Mouse (Mus musculus) adrenal gland, adult (tissue): ENCODE measurements around the gene Gm13090.

ENCODE experiments used
- DNase-seq, 2 experiments: peaks; one replicate each; pipeline ENCODE4 v3.0.0; 2022 to 2023; ENCODE audit warnings: low spot score in 1 of 2; ENCODE audit not compliant: inconsistent age in 2 of 2

The Gm13090 gene

DNA sequence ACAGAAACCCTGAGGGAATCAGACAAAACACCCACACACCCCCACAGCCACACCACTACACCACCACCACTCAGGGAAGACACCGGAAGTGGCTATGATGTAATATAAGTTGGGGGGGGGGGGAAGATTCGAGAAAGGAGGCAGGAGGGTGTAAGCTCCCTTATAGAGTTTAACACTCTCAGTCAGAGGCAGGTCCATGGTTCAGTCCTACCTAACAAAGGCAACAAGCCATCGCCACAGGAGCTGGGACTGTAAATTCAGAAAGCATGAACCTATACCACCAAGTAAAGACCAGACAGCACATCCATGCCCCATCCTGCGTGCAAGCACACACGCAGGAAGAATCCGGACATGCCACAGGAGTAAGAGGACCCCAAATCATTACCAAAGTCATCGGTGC lies at the start of gene Gm13090:
Gm13090 (plus strand) TSS at position 301 of the 400 bp plus-strand sequence.
- DNase-seq, result no peak

DNA sequence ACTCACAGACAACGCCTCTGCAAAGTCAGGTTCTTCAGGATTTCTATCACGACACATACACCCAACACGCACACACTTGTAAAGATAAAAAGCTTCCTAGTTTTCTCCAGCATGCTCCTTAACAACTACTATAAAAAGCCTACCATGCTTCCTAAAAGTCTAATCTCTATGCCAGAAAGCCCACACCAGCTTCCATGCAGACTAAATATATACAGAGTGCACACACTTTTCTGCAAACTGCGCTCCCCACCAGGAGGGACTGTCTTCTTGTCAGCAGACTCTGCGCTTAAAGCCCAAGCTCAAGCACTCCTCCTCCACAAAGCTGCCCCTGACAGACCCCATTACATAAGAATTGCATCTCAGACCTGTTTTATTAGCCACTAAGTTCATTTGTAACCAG lies 47.9 kb upstream of the Gm13090 start:
- no peak for DNase-seq

DNA sequence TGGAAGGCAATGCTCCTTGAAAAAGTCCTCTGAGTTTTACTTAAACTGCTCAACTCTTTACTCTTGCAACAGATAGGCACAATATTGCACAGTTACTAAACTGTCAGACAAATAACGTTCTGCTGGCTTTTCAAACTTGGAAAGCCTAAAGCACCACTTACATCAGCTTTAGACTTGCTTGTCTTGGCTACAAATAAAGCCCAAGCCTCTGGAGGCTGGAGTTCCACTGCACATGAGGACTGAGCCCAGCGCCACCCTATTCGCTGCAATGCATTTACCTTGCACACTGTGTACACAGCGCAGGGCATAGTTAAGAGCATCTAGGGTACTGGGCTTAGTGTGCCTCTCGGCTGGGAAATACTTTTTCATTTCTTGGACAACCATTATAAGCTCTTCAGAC lies 46.1 kb upstream of the Gm13090 start:
- peak; percentile 31 to 71 for DNase-seq

DNA sequence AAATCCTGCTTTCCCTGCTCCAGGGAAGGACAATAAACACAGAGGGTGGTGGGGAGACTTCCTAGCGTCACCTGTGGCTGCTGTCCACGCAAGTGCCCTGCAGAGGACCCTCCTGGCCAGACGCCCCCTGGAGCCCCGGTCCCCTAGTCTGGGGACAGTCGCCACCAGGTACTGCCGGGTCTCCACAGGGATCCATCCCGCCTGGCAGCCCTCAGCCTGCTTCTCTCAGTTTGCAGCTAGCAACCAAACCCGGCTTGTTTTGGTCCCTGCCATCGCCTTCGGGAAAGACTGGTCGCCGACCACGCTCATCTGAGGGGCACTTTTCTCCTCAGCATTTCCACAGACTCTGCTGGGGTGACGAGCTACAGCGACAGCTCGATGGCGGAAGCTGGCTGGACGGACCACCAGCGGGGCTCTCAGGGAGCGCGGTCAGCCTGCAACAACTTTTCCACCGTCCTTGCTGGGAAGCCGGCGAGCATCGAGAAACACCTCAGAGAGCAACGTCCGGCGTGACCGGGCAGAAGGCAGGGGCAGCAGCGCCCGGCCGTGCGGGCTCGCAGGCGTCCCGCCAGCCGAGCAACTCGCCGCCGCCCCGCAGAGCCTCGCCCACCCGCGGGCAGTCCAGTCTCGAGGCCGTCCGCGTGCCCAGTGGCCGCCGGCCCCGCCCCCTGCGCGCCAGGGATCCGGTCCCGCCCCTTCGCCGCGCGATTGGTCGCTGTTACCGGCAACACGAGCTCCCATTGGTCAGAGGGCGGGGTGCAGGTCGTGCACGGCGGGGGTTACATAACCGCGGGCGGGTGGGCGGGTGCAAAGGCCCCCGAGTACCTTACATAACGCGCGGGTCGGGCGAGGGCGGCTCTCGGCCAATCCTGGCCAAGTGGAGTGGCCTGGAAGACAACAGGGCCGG lies 45.1 kb upstream of the Gm13090 start, which contains the start of gene Per3:
Per3 (minus strand) TSS at position 629 of the 907 bp plus-strand sequence.
- peak; percentile 99 for DNase-seq

DNA sequence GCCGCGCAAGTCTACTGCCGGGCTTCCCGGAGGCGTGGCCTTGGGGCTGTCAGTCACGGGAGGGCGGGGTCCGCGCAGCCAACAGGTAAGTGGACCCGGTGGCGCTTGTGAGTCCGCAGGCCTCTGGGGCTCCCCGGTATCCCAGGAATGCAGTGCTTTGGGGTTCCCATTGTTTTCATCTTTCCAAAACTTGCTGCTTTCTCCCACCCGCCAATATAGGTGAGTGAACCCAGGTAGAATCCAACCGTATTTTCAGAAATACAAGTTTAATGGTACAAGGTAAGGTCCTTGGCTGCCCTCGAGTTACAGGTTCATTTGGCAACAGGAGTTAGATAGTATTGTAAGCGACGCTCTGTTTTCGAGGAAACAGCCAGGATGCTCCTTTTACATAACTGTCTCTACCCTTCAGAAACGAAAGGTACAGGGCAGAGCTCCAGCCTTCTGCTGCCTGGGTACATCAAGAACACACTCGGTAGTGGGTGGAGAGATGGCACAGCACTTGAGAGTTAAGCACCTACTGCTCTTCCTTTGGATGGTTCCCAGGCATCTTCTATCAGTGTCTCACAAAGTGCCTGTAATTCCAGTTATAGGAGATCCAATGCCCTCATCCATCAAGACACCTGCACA lies 44.3 kb upstream of the Gm13090 start:
- DNase-seq, result no peak

DNA sequence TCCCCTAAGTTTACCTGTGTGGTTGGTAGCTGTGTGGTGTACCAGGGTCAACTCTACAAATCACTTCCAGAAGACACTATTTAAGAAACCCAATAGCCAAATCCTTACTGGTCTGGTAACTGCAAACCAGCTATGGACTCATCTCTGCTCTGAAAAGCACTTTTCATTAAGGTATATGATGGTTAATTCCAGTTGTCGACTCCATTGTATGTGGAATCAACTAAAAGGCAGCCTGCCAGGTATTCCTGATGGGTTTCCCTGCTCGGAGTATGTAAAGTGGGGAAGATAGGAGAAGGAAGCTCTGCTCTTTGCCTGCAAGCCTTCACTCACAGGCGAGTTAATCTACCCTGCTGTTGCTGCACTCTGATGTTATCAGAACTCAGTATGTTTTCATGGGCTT lies 42.8 kb upstream of the Gm13090 start:
- DNase-seq, result peak in 1 of 2 experiments; percentile 22

DNA sequence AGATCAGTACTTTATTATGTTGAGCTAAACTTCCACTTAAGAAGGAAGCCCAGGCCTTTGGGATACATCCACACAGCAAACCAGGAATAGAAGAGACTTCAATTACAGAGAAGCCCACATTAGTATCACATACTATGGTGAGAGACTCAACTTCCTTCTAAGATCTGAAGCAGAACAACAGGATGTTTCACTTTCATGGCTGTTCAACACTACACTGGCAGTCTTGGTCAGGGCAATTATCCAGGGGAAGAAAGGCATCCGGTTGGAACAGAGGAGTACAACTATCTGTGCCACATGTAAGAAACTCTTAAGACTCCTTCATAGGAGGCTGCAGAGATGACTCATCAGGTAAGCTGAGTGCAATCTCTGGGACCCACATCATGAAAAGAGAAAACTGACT lies 38.2 kb upstream of the Gm13090 start:
- peak in 1 of 2 experiments; percentile 19 for DNase-seq

DNA sequence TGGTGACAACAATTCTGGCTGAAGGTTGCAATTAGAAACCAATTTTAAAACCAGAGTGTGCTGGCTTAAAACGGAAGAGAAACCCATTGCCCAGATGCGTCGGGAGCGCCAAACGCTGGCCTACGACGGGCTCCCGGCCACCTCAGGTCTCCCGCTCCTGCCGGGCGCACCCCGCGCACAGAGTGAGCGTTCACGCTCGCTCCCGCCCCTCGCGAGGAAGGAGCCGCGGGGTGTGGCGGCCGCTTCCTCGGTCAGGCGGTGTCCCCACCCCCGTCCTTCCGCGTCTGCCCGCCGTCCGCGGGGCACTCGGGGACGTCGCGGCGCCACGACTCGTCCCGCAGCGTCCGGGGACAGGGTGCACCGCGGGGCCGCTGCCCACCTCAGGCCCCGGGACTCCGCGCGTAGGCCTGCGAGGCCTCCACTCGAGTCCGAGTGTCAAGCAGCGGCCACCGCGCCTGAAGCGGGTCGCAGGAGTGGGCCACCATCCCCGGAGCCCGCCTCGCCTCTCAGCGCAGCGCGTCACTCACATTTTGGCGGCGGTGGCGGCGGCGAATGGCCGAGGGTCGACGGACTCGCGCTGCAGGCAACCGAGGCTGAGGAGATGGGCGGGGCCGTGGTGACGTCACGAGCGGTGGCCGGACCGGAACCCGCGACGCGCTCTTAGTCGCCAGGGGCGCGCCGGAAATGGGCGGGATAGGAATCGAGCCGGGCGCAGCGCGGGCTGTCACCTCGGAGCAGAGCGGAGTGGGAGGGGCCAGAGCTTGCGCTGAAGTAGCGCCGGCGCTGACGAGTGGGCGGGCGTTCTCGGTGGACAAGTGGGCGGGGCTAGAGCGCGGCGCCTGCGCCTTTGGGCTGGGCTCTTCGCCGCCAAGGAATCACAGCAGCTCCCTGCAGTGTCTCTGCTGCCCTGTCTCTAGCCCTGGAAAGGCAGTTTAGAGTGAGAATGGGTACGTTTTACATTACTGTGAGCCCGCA lies 31.7 kb upstream of the Gm13090 start, which contains the start of gene Vamp3:
Vamp3 (minus strand) TSS at position 617 of the 975 bp plus-strand sequence.
- DNase-seq, result peak; percentile 99

DNA sequence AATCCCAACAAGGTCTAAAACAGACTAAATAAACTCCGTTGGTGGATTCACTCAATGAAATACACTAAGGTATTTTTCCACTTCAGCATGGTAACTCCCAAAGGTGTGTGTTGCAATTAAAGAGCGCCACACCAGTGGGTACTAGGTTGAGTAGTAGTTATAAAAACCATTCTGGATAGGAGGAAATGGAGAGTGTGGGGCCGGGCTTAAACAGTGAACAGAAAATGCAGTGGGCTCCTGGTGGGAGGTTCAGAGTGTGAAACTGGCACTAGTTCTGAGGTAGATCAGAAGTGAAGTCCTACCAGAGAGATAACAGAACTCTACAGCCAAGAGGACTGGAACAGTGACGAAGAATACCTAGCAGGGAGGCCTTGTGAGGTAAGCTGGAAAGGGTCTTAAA lies 30.7 kb upstream of the Gm13090 start:
- DNase-seq, result peak in 1 of 2 experiments; percentile 59

DNA sequence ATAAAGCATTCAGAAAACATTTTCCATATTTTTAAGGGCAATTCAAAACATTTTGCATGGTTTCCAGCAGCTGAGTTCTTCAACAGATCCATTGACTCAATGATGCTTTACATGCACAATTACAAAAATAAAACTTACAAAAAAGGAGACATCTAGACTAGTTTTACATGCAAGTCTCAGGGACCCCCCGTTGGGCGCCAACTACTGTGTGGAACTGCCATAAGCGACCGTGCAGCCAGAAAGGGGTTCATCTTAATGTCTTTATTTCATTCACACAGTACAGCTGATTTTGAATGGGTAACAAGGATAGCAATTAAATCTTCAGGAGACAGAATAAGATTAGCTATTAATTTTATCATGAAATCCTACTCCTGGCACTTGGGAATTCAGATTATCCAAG lies 29.8 kb upstream of the Gm13090 start:
- DNase-seq, result no peak

DNA sequence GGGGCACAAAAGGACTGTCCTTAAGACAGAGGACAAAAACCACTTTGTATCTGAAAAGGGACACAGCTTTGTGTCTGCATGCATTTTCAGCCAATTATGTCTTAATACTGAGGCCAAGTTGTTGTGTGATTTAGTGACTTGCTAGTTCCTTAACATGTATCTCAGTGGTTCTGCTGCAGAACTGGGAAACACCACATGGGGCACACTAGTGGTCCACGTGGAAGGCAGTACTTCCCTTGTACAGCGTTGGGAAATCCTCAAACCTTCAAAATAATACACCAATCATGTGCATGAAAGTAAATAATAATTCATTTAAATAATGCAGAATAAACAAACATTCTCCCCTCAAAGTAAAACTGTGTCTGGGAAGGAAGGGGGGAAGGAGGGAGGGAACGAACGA lies 20.6 kb upstream of the Gm13090 start:
- no peak for DNase-seq

DNA sequence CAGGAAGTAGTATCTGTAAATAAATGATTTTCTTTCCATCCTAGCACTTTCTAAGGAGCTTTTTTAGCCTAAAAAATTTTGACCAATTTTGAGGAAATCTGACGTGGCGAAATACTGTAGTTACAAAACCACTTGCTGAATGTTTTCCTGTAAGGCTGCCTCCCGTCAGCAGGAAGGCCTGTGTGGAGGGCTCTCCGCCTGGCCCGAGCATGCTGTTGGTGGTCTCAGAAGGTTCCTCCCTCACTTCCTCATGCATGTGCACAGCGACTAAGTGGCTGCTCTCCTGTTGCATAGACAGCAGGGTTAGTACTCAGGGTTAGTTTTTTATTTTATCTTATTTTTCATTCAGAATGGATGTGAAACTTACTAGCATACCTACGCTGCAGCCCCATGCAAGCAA lies 18.4 kb upstream of the Gm13090 start:
- no peak for DNase-seq

DNA sequence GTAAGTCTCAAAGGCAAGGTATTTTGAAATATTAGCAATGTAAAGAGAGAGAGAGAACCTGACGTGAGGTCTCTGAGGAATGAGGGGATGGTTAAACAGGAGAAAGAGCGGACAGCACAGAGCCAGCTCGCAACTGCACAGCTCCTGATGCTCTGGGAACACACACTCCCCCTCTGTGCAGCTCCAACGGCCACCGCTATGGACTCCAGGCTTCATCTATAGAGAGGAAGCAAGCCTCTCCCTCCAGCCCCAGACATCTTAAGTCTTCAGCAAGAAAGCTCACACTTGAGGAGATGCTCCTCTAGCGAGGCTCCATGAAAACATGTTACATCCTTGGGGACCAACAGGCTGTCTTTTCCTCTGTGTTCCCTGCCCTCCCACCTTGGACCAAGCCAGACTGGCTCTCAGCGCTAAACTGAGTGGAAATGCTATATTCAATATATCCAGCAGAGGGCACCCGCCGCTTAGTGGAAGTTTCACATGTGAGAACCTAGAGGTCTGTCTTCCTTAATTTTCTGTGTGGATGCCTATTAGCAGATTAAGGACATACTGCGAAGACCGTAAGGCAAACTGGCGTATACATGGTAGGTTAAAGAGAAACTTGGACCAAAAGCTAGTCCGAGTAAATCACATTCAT lies 16.1 kb upstream of the Gm13090 start:
- DNase-seq, result peak; percentile 70 to 93

DNA sequence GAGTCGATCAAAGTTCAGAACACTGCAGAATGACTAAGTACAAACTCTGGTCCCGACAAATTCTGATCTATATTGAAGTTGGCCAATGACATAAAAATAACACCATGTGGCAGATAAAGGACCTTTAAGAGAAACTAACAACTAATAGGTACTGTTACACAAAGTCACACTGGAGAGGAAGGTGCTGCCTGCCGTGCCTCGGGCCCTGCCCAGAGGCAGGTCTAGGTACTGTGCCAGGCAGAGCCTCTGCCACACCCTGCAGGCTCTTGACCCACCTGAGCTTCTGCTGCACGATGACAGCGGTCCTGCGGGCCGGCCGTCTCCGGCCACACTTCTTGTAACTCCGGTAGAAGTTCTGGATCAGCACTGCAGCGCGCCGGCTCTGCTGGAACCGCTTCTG lies 14.6 kb upstream of the Gm13090 start:
- DNase-seq, result no peak

DNA sequence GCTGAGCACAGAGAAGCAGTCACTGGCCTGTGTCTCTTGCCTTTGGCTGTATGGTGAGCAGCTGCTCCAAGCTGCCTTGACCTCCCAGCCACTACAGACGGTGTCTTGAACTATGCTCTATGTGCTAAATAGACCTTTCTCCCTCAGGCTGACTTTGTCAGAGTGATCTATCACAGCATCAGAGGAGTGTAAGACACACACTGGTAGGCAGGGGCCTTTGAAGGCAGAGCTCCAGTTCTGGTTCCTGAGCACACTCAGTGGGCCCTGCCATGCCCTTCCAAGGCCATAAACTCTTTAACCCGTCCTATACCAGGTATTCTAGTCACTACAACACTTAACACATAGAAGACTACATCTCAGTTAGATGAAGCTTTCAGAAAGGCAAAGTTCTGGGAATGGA lies 8.0 kb upstream of the Gm13090 start:
- no peak for DNase-seq

DNA sequence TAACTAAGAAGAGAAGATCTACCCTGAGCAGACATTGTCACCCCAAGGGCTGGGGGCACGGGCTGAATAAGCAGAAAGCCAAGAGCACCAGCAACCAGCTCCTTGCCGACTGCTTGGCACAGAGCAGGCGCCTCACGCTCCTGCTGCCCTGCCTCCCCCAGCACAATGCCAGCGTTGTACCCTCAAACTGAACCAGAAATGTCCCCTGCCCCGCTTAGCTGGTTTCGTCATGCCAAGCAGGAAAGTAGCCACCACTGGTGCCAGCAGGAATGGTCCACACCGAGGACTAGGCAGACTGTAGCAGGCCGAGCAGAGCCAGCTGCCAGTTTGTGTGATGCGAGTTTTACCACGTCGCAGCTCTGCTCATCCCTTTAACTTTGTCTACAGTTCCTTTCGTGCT lies 7.4 kb upstream of the Gm13090 start:
- DNase-seq, result no peak

DNA sequence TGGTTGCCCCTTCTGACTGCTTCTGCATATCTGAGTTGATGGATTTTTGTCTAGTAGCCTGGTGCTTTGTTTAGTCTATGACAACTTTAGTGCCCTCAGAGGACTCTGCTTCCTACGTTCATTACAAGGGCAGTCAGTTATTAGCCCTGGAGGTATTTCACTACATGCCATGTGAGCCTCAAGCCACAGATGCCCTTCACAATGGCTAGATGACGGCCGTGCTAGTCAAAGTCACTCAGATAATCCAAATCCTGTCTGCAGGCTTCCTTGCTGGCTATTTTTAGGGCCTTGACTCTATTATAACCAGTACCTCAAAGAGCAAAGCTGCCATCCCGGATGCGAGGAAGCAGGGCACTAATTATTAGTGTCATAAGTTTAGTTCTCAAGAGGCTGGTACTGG lies 6.3 kb upstream of the Gm13090 start:
- DNase-seq, result no peak

DNA sequence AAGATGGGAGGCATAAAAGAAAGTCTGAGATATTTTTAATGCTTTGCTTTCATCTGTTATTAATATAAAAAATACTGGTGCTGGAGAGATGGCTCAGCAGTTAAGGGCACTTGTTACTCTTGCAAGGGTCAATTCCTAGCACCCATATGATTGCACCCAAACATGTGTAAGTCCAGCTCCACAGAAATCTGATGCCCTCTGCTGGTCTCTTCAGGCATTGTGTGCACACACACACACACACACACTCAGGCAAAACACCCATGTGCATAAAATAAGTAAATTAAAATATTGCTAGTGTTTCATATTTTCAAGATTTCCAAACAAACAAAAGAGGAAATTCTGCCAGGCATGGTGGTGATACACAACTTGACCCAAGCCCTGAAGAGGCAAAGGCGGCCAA lies 2.0 kb upstream of the Gm13090 start:
- no peak for DNase-seq

DNA sequence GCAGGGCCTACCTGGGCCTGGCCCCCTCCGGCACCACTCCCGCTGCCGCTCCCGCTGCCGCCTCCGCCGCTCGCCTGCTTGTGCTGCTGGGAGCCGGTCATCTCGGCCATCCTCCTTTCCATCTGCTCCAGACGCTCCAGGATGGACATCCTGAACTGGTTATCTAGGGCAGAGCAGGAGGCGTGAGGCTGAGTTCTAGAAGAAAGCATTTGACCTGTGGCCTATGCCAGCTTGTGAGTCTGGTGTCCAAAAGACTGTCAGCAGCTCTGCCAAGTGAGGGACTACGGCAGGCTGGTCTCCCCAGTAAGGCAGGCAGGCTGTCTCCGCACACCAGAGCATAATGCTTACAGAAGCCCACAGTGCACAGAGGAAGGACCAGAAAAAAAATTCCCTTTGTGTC lies 551 bp upstream of the Gm13090 start:
- no peak for DNase-seq

DNA sequence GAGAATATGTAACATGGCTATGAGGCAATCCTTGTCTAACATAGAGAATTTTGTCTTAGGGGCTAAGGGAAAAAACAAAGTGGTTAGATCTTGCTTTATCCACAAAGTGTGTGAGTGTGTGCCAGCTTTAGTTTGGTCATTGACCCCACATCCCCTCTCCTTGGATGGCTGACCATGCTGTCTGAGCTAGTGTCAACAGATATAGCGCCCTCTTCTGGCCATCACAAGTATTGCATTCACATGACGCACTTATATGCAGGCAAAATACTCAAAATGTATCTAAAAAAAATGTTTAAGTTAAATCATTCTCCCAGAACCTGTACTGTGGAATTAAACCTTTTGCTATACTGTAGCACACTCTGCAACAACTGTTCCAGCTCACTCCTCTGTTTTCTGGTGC lies 5.8 kb downstream of the Gm13090 start:
- DNase-seq, result peak in 1 of 2 experiments; percentile 37
